Mouse (Mus musculus): ENCODE measurements around the gene Fbxo6. TPM values are rescaled to one million over a fixed set of nuclear protein-coding genes. Genes with fewer than 3 reads are reported as not detected.

Gene Fbxo6
- polyA plus RNA-seq, 1 experiment from 2014 or later = 19.2 TPM

- 76% methylated on average over 5 of the region's 5 CpGs for WGBS
- Histone ChIP-seq H3K27me3 (ENCODE audit: control insufficient read depth, insufficient read depth, low read length) (no peaks in the 10 kb centered on the region), H3K4me3 (ENCODE audit: low read length) (no peak overlapping the region), H3K36me3 (ENCODE audit: control insufficient read depth, insufficient read depth, low read length) (no peaks in the 10 kb centered on the region), H3K4me2 (replicated peaks; ENCODE audit: low read depth, low read length) (no peak overlapping the region), H3K9ac (ENCODE audit: low read depth, low read length) (no peak overlapping the region), H3K9me3 (ENCODE audit: control insufficient read depth, low read length) (no peaks in the 10 kb centered on the region), H3K4me1 (ENCODE audit: control insufficient read depth, insufficient read depth, low read length) (peaks cover 18% of the 10 kb centered on the region), H3K27ac (ENCODE audit: low read depth, low read length) (no peak overlapping the region)
- no peak for ATAC-seq (ENCODE audit: low FRiP score, low TSS enrichment)
Observed at GRCm38 (mm10) chr4:148109215-148109614, 42.7 kb downstream of the Fbxo6 start.

GRCm38 (mm10) chr4:148108565-148109100, 43.3 kb downstream of the Fbxo6 start:
- no peaks in the 10 kb centered on the region for H3K9me3 ChIP-seq (ENCODE audit: control insufficient read depth, low read length)
- ATAC-seq (ENCODE audit: low FRiP score, low TSS enrichment) = no peak
- peaks cover 18% of the 10 kb centered on the region for H3K4me1 ChIP-seq (ENCODE audit: control insufficient read depth, insufficient read depth, low read length)
- no peak overlapping the region for H3K4me3 ChIP-seq (ENCODE audit: low read length)
- H3K36me3 ChIP-seq (ENCODE audit: control insufficient read depth, insufficient read depth, low read length) = no peaks in the 10 kb centered on the region
- H3K27ac ChIP-seq (ENCODE audit: low read depth, low read length) = no peak overlapping the region; the same call in 1 of the 2 replicates
- WGBS = 39% methylated on average over 7 of the region's 7 CpGs
- no peaks in the 10 kb centered on the region for H3K27me3 ChIP-seq (ENCODE audit: control insufficient read depth, insufficient read depth, low read length)
- H3K4me2 ChIP-seq (replicated peaks; ENCODE audit: low read depth, low read length) = no peak overlapping the region
- H3K9ac ChIP-seq (ENCODE audit: low read depth, low read length) = no peak overlapping the region

GRCm38 (mm10) chr4:148107621-148108291, 44.2 kb downstream of the Fbxo6 start:
- Histone ChIP-seq H3K4me1 (ENCODE audit: control insufficient read depth, insufficient read depth, low read length) (peaks cover 18% of the 10 kb centered on the region), H3K4me2 (replicated peaks; ENCODE audit: low read depth, low read length) (peak overlapping the region; percentile 20; the same call in 1 of the 2 replicates), H3K27me3 (ENCODE audit: control insufficient read depth, insufficient read depth, low read length) (no peaks in the 10 kb centered on the region), H3K4me3 (ENCODE audit: low read length) (0 out of 2 replicates have a peak overlapping the region, but pooled peaks have one; percentile 3), H3K9me3 (ENCODE audit: control insufficient read depth, low read length) (no peaks in the 10 kb centered on the region), H3K36me3 (ENCODE audit: control insufficient read depth, insufficient read depth, low read length) (no peaks in the 10 kb centered on the region), H3K9ac (ENCODE audit: low read depth, low read length) (no peak overlapping the region), H3K27ac (ENCODE audit: low read depth, low read length) (no peak overlapping the region)
- ATAC-seq (ENCODE audit: low FRiP score, low TSS enrichment) = peak; percentile 90
- WGBS = 10% methylated on average over 22 of the region's 22 CpGs

- WGBS = 80% methylated on average over 3 of the region's 3 CpGs
Observed at GRCm38 (mm10) chr4:148104146-148104545, 47.8 kb downstream of the Fbxo6 start.

GRCm38 (mm10) chr4:148101801-148102527, 50.0 kb downstream of the Fbxo6 start:
- Histone ChIP-seq H3K9ac (ENCODE audit: low read depth, low read length) (peak overlapping the region; percentile 19; the same call in 1 of the 2 replicates), H3K27ac (ENCODE audit: low read depth, low read length) (no peak overlapping the region), H3K36me3 (ENCODE audit: control insufficient read depth, insufficient read depth, low read length) (no peaks in the 10 kb centered on the region), H3K27me3 (ENCODE audit: control insufficient read depth, insufficient read depth, low read length) (0 out of 2 replicates have a peak, but pooled peaks cover 2% of the 10 kb centered on the region), H3K9me3 (ENCODE audit: control insufficient read depth, low read length) (no peaks in the 10 kb centered on the region), H3K4me1 (ENCODE audit: control insufficient read depth, insufficient read depth, low read length) (no peaks in the 10 kb centered on the region), H3K4me2 (replicated peaks; ENCODE audit: low read depth, low read length) (peak overlapping the region; percentile 44), H3K4me3 (ENCODE audit: low read length) (peak overlapping the region; percentile 2; the same call in 1 of the 2 replicates)
- 19% methylated on average over 29 of the region's 29 CpGs for WGBS
- ATAC-seq (ENCODE audit: low FRiP score, low TSS enrichment) = peak; percentile 75

More at GRCm38 (mm10) chr4:148104146-148104545, 47.8 kb downstream of the Fbxo6 start:
- peaks cover 18% of the 10 kb centered on the region for H3K4me1 ChIP-seq (ENCODE audit: control insufficient read depth, insufficient read depth, low read length)
- no peaks in the 10 kb centered on the region for H3K9me3 ChIP-seq (ENCODE audit: control insufficient read depth, low read length)
- no peak overlapping the region for H3K9ac ChIP-seq (ENCODE audit: low read depth, low read length)
- H3K36me3 ChIP-seq (ENCODE audit: control insufficient read depth, insufficient read depth, low read length) = no peaks in the 10 kb centered on the region
- ATAC-seq (ENCODE audit: low FRiP score, low TSS enrichment) = no peak
- H3K27me3 ChIP-seq (ENCODE audit: control insufficient read depth, insufficient read depth, low read length) = 0 out of 2 replicates have a peak, but pooled peaks cover 2% of the 10 kb centered on the region
- H3K27ac ChIP-seq (ENCODE audit: low read depth, low read length) = no peak overlapping the region
- no peak overlapping the region for H3K4me3 ChIP-seq (ENCODE audit: low read length)
- H3K4me2 ChIP-seq (replicated peaks; ENCODE audit: low read depth, low read length) = no peak overlapping the region

- no peak overlapping the region for H3K9ac ChIP-seq (ENCODE audit: low read depth, low read length)
- no peaks in the 10 kb centered on the region for H3K4me1 ChIP-seq (ENCODE audit: control insufficient read depth, insufficient read depth, low read length)
- no peak for ATAC-seq (ENCODE audit: low FRiP score, low TSS enrichment)
- H3K9me3 ChIP-seq (ENCODE audit: control insufficient read depth, low read length) = no peaks in the 10 kb centered on the region
- WGBS = 76% methylated on average over 3 of the region's 3 CpGs
- no peak overlapping the region for H3K27ac ChIP-seq (ENCODE audit: low read depth, low read length)
- 0 out of 2 replicates have a peak, but pooled peaks cover 2% of the 10 kb centered on the region for H3K27me3 ChIP-seq (ENCODE audit: control insufficient read depth, insufficient read depth, low read length)
- no peak overlapping the region for H3K4me2 ChIP-seq (replicated peaks; ENCODE audit: low read depth, low read length)
- no peak overlapping the region for H3K4me3 ChIP-seq (ENCODE audit: low read length)
- no peaks in the 10 kb centered on the region for H3K36me3 ChIP-seq (ENCODE audit: control insufficient read depth, insufficient read depth, low read length)
Observed at GRCm38 (mm10) chr4:148098666-148099065, 53.3 kb downstream of the Fbxo6 start.

- no peak overlapping the region for H3K9ac ChIP-seq (ENCODE audit: low read depth, low read length)
- H3K4me1 ChIP-seq (ENCODE audit: control insufficient read depth, insufficient read depth, low read length) = no peaks in the 10 kb centered on the region
- H3K9me3 ChIP-seq (ENCODE audit: control insufficient read depth, low read length) = no peaks in the 10 kb centered on the region
- 0 out of 2 replicates have a peak, but pooled peaks cover 2% of the 10 kb centered on the region for H3K27me3 ChIP-seq (ENCODE audit: control insufficient read depth, insufficient read depth, low read length)
- no peaks in the 10 kb centered on the region for H3K36me3 ChIP-seq (ENCODE audit: control insufficient read depth, insufficient read depth, low read length)
- no peak overlapping the region for H3K4me3 ChIP-seq (ENCODE audit: low read length)
- ATAC-seq (ENCODE audit: low FRiP score, low TSS enrichment) = no peak
- 97% methylated on average over 2 of the region's 2 CpGs for WGBS
- H3K4me2 ChIP-seq (replicated peaks; ENCODE audit: low read depth, low read length) = no peak overlapping the region
- H3K27ac ChIP-seq (ENCODE audit: low read depth, low read length) = no peak overlapping the region
Observed at GRCm38 (mm10) chr4:148097936-148098335, 54.0 kb downstream of the Fbxo6 start.

Data from kidney, embryonic 14.5 days (tissue).